Mouse (Mus musculus): ENCODE results near the gene Defb30. TPM values are rescaled to one million over a fixed set of nuclear protein-coding genes. Genes with fewer than 3 reads are reported as not detected.

The Defb30 gene
- not detected for polyA plus RNA-seq (2012; fragmentation: generic; extraction: Trizol)

DNA sequence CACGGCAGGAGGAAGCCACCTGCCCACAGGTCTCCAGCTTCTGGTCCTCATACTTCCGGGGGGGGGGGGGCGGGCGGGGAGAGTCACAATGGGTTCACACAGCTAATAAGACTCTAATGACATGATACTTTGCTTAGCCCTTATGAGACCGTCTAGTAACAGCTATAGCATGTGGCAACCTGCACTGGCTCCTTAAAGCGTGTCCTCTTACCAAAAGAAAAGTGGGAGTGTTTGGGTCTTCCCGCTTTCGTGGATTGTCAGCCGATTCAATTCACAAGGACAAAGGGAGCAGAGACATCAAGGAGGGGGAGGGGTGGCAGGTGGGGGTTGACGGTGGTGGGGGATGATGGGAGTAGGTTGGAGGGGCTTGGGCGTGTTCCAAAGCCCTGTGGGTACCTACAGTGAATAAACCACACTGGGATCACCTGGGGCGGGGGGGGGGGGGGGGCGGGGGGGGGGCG is at the start of gene Defb30:
Gene Defb30, minus strand, starts transcription at position 51 of the 461 bp plus-strand sequence.

DNA sequence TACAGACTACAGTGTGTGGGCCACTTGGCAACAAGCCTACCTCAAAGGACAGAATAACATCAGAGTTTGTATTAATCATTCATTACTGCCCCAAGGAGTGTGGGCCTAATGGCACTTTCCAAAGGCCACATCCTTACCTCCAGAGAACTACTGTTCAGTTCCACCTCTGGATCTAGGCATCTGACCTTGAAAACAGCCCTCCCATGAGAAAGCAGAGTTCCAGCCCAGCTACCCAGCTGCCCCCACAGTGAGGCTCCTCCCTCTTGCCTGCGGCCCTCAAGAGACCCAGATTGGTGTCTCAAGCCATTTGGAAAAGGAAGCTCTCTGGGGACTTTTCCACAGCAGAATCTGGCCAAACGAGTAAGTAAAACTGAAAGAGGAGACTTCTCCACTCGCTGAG is 3.1 kb downstream of the Defb30 start, which contains the start of gene Defb42:
Gene Defb42, plus strand, starts transcription at position 301 of the 400 bp plus-strand sequence.

DNA sequence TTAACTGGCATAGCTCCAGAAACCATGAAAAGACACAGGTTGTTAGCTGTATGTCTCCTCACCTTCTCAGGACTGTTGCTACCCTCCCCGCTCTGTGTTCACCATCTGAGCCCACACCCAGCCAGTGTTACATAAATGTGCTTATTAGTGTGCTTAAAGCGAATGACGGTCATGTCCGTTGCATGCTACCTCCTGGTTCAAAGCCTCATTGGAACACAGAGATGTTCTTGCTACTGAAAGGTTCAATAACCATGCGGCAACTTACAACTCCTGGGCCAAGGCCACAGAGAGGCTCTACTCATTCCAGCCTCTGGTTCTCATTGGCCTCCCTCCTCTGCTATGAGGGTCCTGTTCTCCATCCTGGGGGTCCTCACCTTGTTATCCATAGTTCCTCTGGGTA is 38.3 kb downstream of the Defb30 start, which contains the start of gene Defb43:
Gene Defb43, plus strand, starts transcription at position 301 of the 400 bp plus-strand sequence.

DNA sequence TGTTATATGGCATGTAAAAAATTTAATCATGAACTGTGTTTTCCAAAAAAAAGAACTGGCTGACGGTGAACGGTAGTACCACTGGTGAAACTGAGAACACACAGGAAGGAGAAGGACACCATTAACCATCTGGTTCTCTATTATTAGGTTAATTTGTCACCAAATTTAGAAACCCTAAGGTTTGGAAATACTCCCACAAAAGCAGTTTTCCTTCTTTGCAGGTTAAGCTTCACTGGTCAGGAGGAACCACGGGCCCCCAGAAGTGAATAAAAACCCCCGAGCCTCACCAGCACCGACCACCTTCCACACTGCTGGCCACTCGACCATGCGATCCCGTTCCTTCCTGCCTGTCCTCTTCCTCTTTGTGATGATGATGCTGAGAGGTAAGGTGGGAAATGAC is 52.0 kb downstream of the Defb30 start, which contains the start of gene Defb47:
Gene Defb47, plus strand, starts transcription at position 301 of the 400 bp plus-strand sequence.

DNA sequence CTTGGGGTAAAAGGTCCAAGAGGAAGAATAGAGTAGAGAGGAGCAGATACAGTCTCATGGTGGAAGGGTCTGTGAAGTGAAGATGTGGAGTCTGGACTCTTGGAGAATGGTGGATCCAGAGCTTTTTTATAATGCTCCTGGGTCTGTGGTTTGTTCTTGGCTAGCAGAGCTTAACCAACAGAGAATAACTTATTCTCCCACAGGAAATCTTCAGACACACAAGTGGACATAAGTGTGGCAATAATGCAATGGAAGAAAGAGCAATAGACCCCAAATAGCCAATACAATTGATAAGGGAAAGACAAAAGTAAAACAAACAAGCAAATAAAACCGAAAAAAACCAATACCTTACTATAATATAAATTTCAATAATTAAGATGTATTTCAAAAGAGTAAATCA is 65.3 kb downstream of the Defb30 start, which contains the start of gene Defb48:
Gene Defb48, minus strand, starts transcription at position 101 of the 400 bp plus-strand sequence.

Other genes starting within 250 kb of the Defb30 start
- gene Wdfy2, start 212.3 kb downstream of the Defb30 start, polyA plus RNA-seq (2012; fragmentation: generic; extraction: Trizol), result 1 to 10 TPM in 1 of 2 experiments, under 1 TPM in 1; 0.39 to 4.1 TPM
- not detected for gene Defb48, start 65.5 kb downstream of the Defb30 start, polyA plus RNA-seq (2012; fragmentation: generic; extraction: Trizol)
- gene Defb47, start 51.9 kb downstream of the Defb30 start, polyA plus RNA-seq (2012; fragmentation: generic; extraction: Trizol), result under 1 TPM in 1 of 2 experiments, not detected in 1; 0.40 TPM
- under 1 TPM in 1 of 2 experiments, not detected in 1; 0.08 TPM for gene Defb43, start 38.2 kb downstream of the Defb30 start, polyA plus RNA-seq (2012; fragmentation: generic; extraction: Trizol)
- gene Defb42, start 3.0 kb downstream of the Defb30 start, polyA plus RNA-seq (2012; fragmentation: generic; extraction: Trizol), result 1 to 10 TPM in 1 of 2 experiments, under 1 TPM in 1; 0.43 to 1.5 TPM